10 mouse cellular contexts compared by ENCODE assay signal in genomic region chr11:88515736-88516583, GRCm38 (mm10).
DNase-seq lines count a peak whose midpoint lies in the region; ATAC-seq and TF ChIP-seq lines count a peak whose summit lies in the region.
"Had no signal": no experiment of that assay in that cellular context is flagged by ENCODE, and none has a peak within 500 bp of the region (broad histone marks: within the 10 kb centered on the region; RNA-seq: fewer than 3 reads in every experiment).

No protein-coding gene starts in this region.

- H3K27ac ChIP-seq in heart, postnatal 0 days (ENCODE audit: low read depth): peak overlapping the region; percentile 86
- no peak overlapping the region for H3K27ac ChIP-seq in CH12.LX (ENCODE audit: insufficient read depth, low read depth)
- H3K27ac ChIP-seq in kidney, postnatal 0 days: peak overlapping the region; percentile 70

- TF ChIP-seq POLR2A in CH12.LX (IDR thresholded peaks at IDR 0.05; ENCODE audit: low read depth, low read length): 0 out of 2 replicates have a peak, but pooled peaks have one; percentile 24

- DNase-seq in heart, postnatal 0 days (ENCODE audit: low spot score): no peak
- DNase-seq in heart, adult 8-10 months (ENCODE audit: low spot score): no peak
- DNase-seq in CH12.LX (ENCODE audit: extremely low read depth): peak; percentile 70
- DNase-seq in adrenal gland, postnatal 14 days: peak; percentile 60
- DNase-seq in kidney, postnatal 0 days (ENCODE audit: low spot score): no peak
- no peak for DNase-seq in right cerebral cortex, postnatal 10 days (ENCODE audit: low spot score in 2 of 2)
- DNase-seq in cerebellum, postnatal 4 days (ENCODE audit: low spot score in 2 of 2): no peak
- DNase-seq: cerebellum, adult 8-10 months; thymus, postnatal 25 days had no signal

- H3K9ac ChIP-seq in heart, postnatal 0 days (replicated peaks; ENCODE audit: low read depth, low read length): 0 out of 2 replicates have a peak overlapping the region, but pooled peaks have one; percentile 36
- no peak overlapping the region for H3K9ac ChIP-seq in CH12.LX (ENCODE audit: insufficient read depth, low read depth)
- H3K9ac ChIP-seq in kidney, postnatal 0 days (ENCODE audit: low read depth, low read length): no peak overlapping the region

- no peaks in the 10 kb centered on the region for H3K27me3 ChIP-seq in heart, postnatal 0 days (ENCODE audit: control insufficient read depth, insufficient read depth, low read length)
- H3K27me3 ChIP-seq in CH12.LX (replicated peaks): no peaks in the 10 kb centered on the region
- H3K27me3 ChIP-seq in kidney, postnatal 0 days (ENCODE audit: insufficient read depth, low read length): no peaks in the 10 kb centered on the region
- H3K27me3 ChIP-seq: Patski had no signal

- TF ChIP-seq RAD21 in CH12.LX (IDR thresholded peaks at IDR 0.05; ENCODE audit: low read depth, low read length): no peak; the same call in 1 of the 2 replicates

- ATAC-seq in heart, postnatal 0 days (ENCODE audit: insufficient read depth, low read depth): peak; percentile 33; the same call in 1 of the 2 replicates
- ATAC-seq in kidney, postnatal 0 days (replicated peaks; ENCODE audit: low FRiP score, low read depth): no peak
- ATAC-seq: Patski had no signal

- TF ChIP-seq EP300 in heart, postnatal 0 days (IDR thresholded peaks at IDR 0.05; ENCODE audit: low read depth): no peak
- 0 out of 2 replicates have a peak, but pooled peaks have one; percentile 10 for TF ChIP-seq EP300 in CH12.LX (IDR thresholded peaks at IDR 0.05; ENCODE audit: low read length)

- no peak overlapping the region for H3K4me3 ChIP-seq in heart, postnatal 0 days (ENCODE audit: low read depth, low read length)
- H3K4me3 ChIP-seq in CH12.LX (replicated peaks in 1 of 3; ENCODE audit: low read depth in 2 of 3, low read length in 2 of 3, poor library complexity in 1 of 3): no peak overlapping the region
- H3K4me3 ChIP-seq in kidney, postnatal 0 days (replicated peaks; ENCODE audit: low read depth, low read length): no peak overlapping the region

- no peak overlapping the region for H3K4me2 ChIP-seq in heart, postnatal 0 days (ENCODE audit: low read depth, low read length)
- no peak overlapping the region for H3K4me2 ChIP-seq in CH12.LX (ENCODE audit: insufficient read depth, low read depth, poor library complexity, severe bottlenecking)
- H3K4me2 ChIP-seq in kidney, postnatal 0 days (ENCODE audit: low read length): no peak overlapping the region

- H3K36me3 ChIP-seq in heart, postnatal 0 days (replicated peaks; ENCODE audit: control insufficient read depth, insufficient read depth, low read length): no peaks in the 10 kb centered on the region; the same call in 1 of the 2 replicates
- H3K36me3 ChIP-seq in CH12.LX (replicated peaks in 1 of 2; ENCODE audit: control insufficient read depth in 1 of 2, insufficient read depth in 1 of 2, low read length in 1 of 2): peaks cover 0 to 56% of the 10 kb centered on the region in 2 experiments
- H3K36me3 ChIP-seq in kidney, postnatal 0 days (ENCODE audit: insufficient read depth, low read length): 0 out of 2 replicates have a peak, but pooled peaks cover 3% of the 10 kb centered on the region

- dilution Hi-C loops in CH12.LX (cut with MboI; ENCODE audit: extremely low pct_ligation_motif_present, extremely low pct_unique_long_range_greater_than_20kb, low sequenced_read_pairs): no loop called here

- 55% methylated on average over 6 of the region's 6 CpGs for WGBS in heart, postnatal 0 days
- 56% methylated on average over 6 of the region's 6 CpGs for WGBS in kidney, postnatal 0 days

- H3K4me1 ChIP-seq in heart, postnatal 0 days (ENCODE audit: control insufficient read depth, insufficient read depth): peaks cover 38% of the 10 kb centered on the region
- peaks cover 16 to 83% of the 10 kb centered on the region in 2 experiments for H3K4me1 ChIP-seq in CH12.LX (ENCODE audit: control insufficient read depth in 1 of 2, insufficient read depth in 2 of 2)
- peaks cover 32% of the 10 kb centered on the region for H3K4me1 ChIP-seq in kidney, postnatal 0 days (replicated peaks; ENCODE audit: insufficient read depth, low read length)

- peak; percentile 16; the same call in 1 of the 2 replicates for TF ChIP-seq CTCF in heart, postnatal 0 days (IDR thresholded peaks at IDR 0.05; ENCODE audit: low read depth)
- no peak; a peak in 1 of 4 replicates for TF ChIP-seq CTCF in CH12.LX (conservative IDR thresholded peaks at IDR 0.05 in 1 of 2, IDR thresholded peaks at IDR 0.05 in 1 of 2; ENCODE audit: low read depth in 2 of 2, low read length in 2 of 2)
- peak; percentile 36; the same call in 1 of the 2 replicates for TF ChIP-seq CTCF in kidney, postnatal 0 days (IDR thresholded peaks at IDR 0.05; ENCODE audit: low read depth)

- no peaks in the 10 kb centered on the region for H3K9me3 ChIP-seq in heart, postnatal 0 days (replicated peaks; ENCODE audit: control insufficient read depth, low read length)
- no peaks in the 10 kb centered on the region for H3K9me3 ChIP-seq in CH12.LX (replicated peaks; ENCODE audit: low read length)
- H3K9me3 ChIP-seq in kidney, postnatal 0 days (replicated peaks; ENCODE audit: low read length): no peaks in the 10 kb centered on the region

- in situ Hi-C loops in CH12.LX (cut with MboI; ENCODE audit: low pct_ligation_motif_present, low pct_unique_long_range_greater_than_20kb, low sequenced_read_pairs): no loop called here

- H3K79me2 ChIP-seq in CH12.LX (replicated peaks; ENCODE audit: control insufficient read depth, extremely low read depth, insufficient read depth, poor library complexity, severe bottlenecking): no peaks in the 10 kb centered on the region

TF ChIP-seq in CH12.LX, 34 proteins besides CTCF, POLR2A, EP300 and RAD21:
- TF ChIP-seq SIN3A (IDR thresholded peaks at IDR 0.05; ENCODE audit: low read length): 0 out of 2 replicates have a peak, but pooled peaks have one; percentile 38
- peak; percentile 56; the same call in 1 of the 2 replicates for TF ChIP-seq MYC (IDR thresholded peaks at IDR 0.05; ENCODE audit: low read depth, low read length)
- peak; percentile 70 for TF ChIP-seq MAX (IDR thresholded peaks at IDR 0.05; ENCODE audit: low read length)
- no peak for TF ChIP-seq BHLHE40 (IDR thresholded peaks at IDR 0.05; ENCODE audit: low read depth, low read length)

Comparison
In these comparisons a context has a peak if more than half of its experiments do, and no peak if none do; other contexts are left out.
1. DNase-seq: peak in CH12.LX (single experiment) and adrenal gland, postnatal 14 days (single experiment); none in heart, postnatal 0 days (single experiment), heart, adult 8-10 months (single experiment), kidney, postnatal 0 days (single experiment), right cerebral cortex, postnatal 10 days (0 of 2) and cerebellum, postnatal 4 days (0 of 2).
2. CTCF ChIP-seq: peak in heart, postnatal 0 days (single experiment) and kidney, postnatal 0 days (single experiment); none in CH12.LX (0 of 2).